ENCODE assay signal across 9 mouse cellular contexts in the genomic region with DNA sequence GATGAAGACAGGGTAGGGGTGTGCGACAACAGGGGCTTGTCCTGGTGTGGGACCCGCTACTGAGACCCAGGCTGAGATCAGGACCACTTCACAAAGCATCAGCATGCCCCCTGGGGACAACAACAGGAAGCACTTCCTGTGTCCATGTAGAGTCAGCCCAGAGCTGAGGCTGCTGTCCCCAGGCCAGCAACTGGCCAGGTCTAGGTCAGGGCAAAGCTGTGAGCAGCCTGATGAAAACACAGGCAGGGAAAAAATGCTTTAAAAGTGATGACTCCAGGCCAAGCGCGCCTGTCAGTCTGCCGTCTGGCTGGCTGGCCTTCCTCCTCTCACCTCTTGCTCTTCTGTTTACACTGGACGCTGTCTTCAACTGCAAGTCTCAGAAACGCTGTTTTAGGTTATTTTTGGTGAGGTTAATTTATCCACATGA. TPM values are rescaled to one million over a fixed set of nuclear protein-coding genes. Genes with fewer than 3 reads are reported as not detected.
DNase-seq lines count a peak whose midpoint lies in the region; ATAC-seq lines count a peak whose summit lies in the region.
"Had no signal": no experiment of that assay in that cellular context is flagged by ENCODE, and none has a peak within 500 bp of the region (broad histone marks: within the 10 kb centered on the region; RNA-seq: fewer than 3 reads in every experiment).

No protein-coding gene starts in this region.

- no peaks in the 10 kb centered on the region for H3K27me3 ChIP-seq in embryonic facial prominence, embryonic 12.5 days
- no peaks in the 10 kb centered on the region for H3K27me3 ChIP-seq in lung, embryonic 16.5 days (ENCODE audit: control insufficient read depth, insufficient read depth, low read depth, low read length)
- H3K27me3 ChIP-seq in forebrain, embryonic 13.5 days, result no peaks in the 10 kb centered on the region

- H3K4me1 ChIP-seq in embryonic facial prominence, embryonic 12.5 days, result peaks cover 16% of the 10 kb centered on the region
- peaks cover 22% of the 10 kb centered on the region for H3K4me1 ChIP-seq in lung, embryonic 16.5 days (replicated peaks; ENCODE audit: control insufficient read depth, insufficient read depth, low read length)
- peaks cover 10% of the 10 kb centered on the region for H3K4me1 ChIP-seq in forebrain, embryonic 13.5 days

- WGBS in embryonic facial prominence, embryonic 12.5 days, result 45% methylated on average over 7 of the region's 7 CpGs
- 26% methylated on average over 7 of the region's 7 CpGs for WGBS in lung, embryonic 16.5 days
- 74% methylated on average over 7 of the region's 7 CpGs for WGBS in forebrain, embryonic 13.5 days

- ATAC-seq in embryonic facial prominence, embryonic 12.5 days (ENCODE audit: insufficient number of reproducible peaks, insufficient read depth, low FRiP score, low TSS enrichment), result 0 out of 2 replicates have a peak, but pooled peaks have one; percentile 22
- peak; percentile 62 for ATAC-seq in lung, embryonic 16.5 days (ENCODE audit: low read depth)
- ATAC-seq in forebrain, embryonic 13.5 days, result no peak

- H3K4me3 ChIP-seq in embryonic facial prominence, embryonic 12.5 days, result no peak overlapping the region
- no peak overlapping the region for H3K4me3 ChIP-seq in lung, embryonic 16.5 days (ENCODE audit: low read length)
- H3K4me3 ChIP-seq in forebrain, embryonic 13.5 days, result no peak overlapping the region

- H3K36me3 ChIP-seq in embryonic facial prominence, embryonic 12.5 days, result peaks cover 22% of the 10 kb centered on the region
- H3K36me3 ChIP-seq in lung, embryonic 16.5 days (ENCODE audit: control insufficient read depth, insufficient read depth, low read length), result peaks cover 9% of the 10 kb centered on the region
- peaks cover 30% of the 10 kb centered on the region for H3K36me3 ChIP-seq in forebrain, embryonic 13.5 days (ENCODE audit: poor library complexity, severe bottlenecking)

- no peak overlapping the region for H3K9ac ChIP-seq in embryonic facial prominence, embryonic 12.5 days
- no peak overlapping the region for H3K9ac ChIP-seq in lung, embryonic 16.5 days (ENCODE audit: low read length)
- H3K9ac ChIP-seq in forebrain, embryonic 13.5 days, result no peak overlapping the region
- H3K9ac ChIP-seq: liver, embryonic 14.5 days had no signal

- H3K4me2 ChIP-seq in embryonic facial prominence, embryonic 12.5 days (replicated peaks), result no peak overlapping the region
- no peak overlapping the region for H3K4me2 ChIP-seq in lung, embryonic 16.5 days (ENCODE audit: low read depth, low read length)
- no peak overlapping the region for H3K4me2 ChIP-seq in forebrain, embryonic 13.5 days

- H3K27ac ChIP-seq in embryonic facial prominence, embryonic 12.5 days, result 0 out of 2 replicates have a peak overlapping the region, but pooled peaks have one; percentile 41
- H3K27ac ChIP-seq in lung, embryonic 16.5 days (ENCODE audit: low read length), result peak overlapping the region; percentile 45
- H3K27ac ChIP-seq in forebrain, embryonic 13.5 days, result no peak overlapping the region
- H3K27ac ChIP-seq: liver, embryonic 14.5 days had no signal

- DNase-seq in embryo, embryonic 10 days (ENCODE audit: low spot score), result peak; percentile 25
- no peak for DNase-seq in embryo, embryonic 9.5 days (ENCODE audit: extremely low spot score)
- peak; percentile 78 for DNase-seq in kidney, adult 11 months
- DNase-seq in left cerebral cortex, adult 11 months (ENCODE audit: low spot score), result no peak
- DNase-seq in frontal cortex, adult 2 months (ENCODE audit: extremely low spot score in 1 of 2, low spot score in 1 of 2), result no peak

- no peaks in the 10 kb centered on the region for H3K9me3 ChIP-seq in embryonic facial prominence, embryonic 12.5 days
- H3K9me3 ChIP-seq in lung, embryonic 16.5 days (ENCODE audit: control insufficient read depth, low read length), result no peaks in the 10 kb centered on the region
- no peaks in the 10 kb centered on the region for H3K9me3 ChIP-seq in forebrain, embryonic 13.5 days (replicated peaks)

RNA-seq across cellular contexts. Expression of gene Zcchc14, which starts 21.0 kb away (rescaled TPM):
- polyA plus RNA-seq in embryonic facial prominence, embryonic 12.5 days (2016; fragmentation: Nextera tagmentation; extraction: Ambion mirVana), result 20.0 and 21.2 TPM in 2 replicates
- polyA plus RNA-seq in lung, embryonic 16.5 days (2015; fragmentation: Nextera tagmentation; extraction: Ambion mirVana), result 13.0 and 14.4 TPM in 2 replicates
- polyA plus RNA-seq in frontal cortex, adult 2 months (2012; rRNA removed), result 51.8 and 59.3 TPM in 2 replicates
- polyA plus RNA-seq in forebrain, embryonic 13.5 days (2015; fragmentation: Nextera tagmentation; extraction: Ambion mirVana), result 30.0 and 33.7 TPM in 2 replicates

RNA-seq across cellular contexts. Expression of gene Map1lc3b, which starts 41.5 kb away (rescaled TPM):
- polyA plus RNA-seq in embryonic facial prominence, embryonic 12.5 days (2016; fragmentation: Nextera tagmentation; extraction: Ambion mirVana), result 214 and 232 TPM in 2 replicates
- polyA plus RNA-seq in lung, embryonic 16.5 days (2015; fragmentation: Nextera tagmentation; extraction: Ambion mirVana), result 211 and 234 TPM in 2 replicates
- polyA plus RNA-seq in frontal cortex, adult 2 months (2012; rRNA removed), result 128 and 152 TPM in 2 replicates
- polyA plus RNA-seq in forebrain, embryonic 13.5 days (2015; fragmentation: Nextera tagmentation; extraction: Ambion mirVana), result 310 and 325 TPM in 2 replicates

RNA-seq across cellular contexts. Expression of gene Fbxo31, which starts 53.1 kb away (rescaled TPM):
- polyA plus RNA-seq in embryonic facial prominence, embryonic 12.5 days (2016; fragmentation: Nextera tagmentation; extraction: Ambion mirVana), result 23.9 and 26.7 TPM in 2 replicates
- polyA plus RNA-seq in lung, embryonic 16.5 days (2015; fragmentation: Nextera tagmentation; extraction: Ambion mirVana), result 12.0 and 12.9 TPM in 2 replicates
- 70.9 and 77.2 TPM in 2 replicates for polyA plus RNA-seq in frontal cortex, adult 2 months (2012; rRNA removed)
- 18.6 and 19.1 TPM in 2 replicates for polyA plus RNA-seq in forebrain, embryonic 13.5 days (2015; fragmentation: Nextera tagmentation; extraction: Ambion mirVana)

Comparison
In these comparisons a context has a peak if more than half of its experiments do, and no peak if none do; other contexts are left out.
1. DNase-seq: peak in embryo, embryonic 10 days (single experiment) and kidney, adult 11 months (single experiment); none in embryo, embryonic 9.5 days (single experiment), left cerebral cortex, adult 11 months (single experiment) and frontal cortex, adult 2 months (0 of 2).